Mouse (Mus musculus): ENCODE results near the gene Arrdc1.
"Not testable (repeated sequence)": the region's sequence is repeated elsewhere in the genome, so short reads cannot be mapped to it uniquely, and the experiment has no call there.

Arrdc1 gene

GRCm38 (mm10) chr2:24935057-24935796 is at the start of gene Arrdc1:
Arrdc1 (minus strand) TSS chr2:24935252.
- Histone ChIP-seq H3K4me3 (replicated peaks; ENCODE audit: low read length) (peak within 1 kb of the TSS; percentile 92), H3K9me3 (ENCODE audit: low read length) (no peaks in the 10 kb centered on the region), H3K4me1 (replicated peaks; ENCODE audit: low read depth, low read length) (peaks cover 19% of the 10 kb centered on the region), H3K27me3 (ENCODE audit: insufficient read depth, low read length) (peaks cover 38% of the 10 kb centered on the region), H3K36me3 (ENCODE audit: insufficient read depth, low read length) (no peaks in the 10 kb centered on the region)
- TF ChIP-seq CTCF (conservative IDR thresholded peaks at IDR 0.05; ENCODE audit: low read length) (peak; percentile 36), POU5F1 (IDR thresholded peaks at IDR 0.05; ENCODE audit: borderline replicate concordance, low read length) (no peak)

- Histone ChIP-seq H3K27me3 (ENCODE audit: insufficient read depth, low read length) (peaks cover 9% of the 10 kb centered on the region), H3K4me3 (replicated peaks; ENCODE audit: low read length) (no peak overlapping the region), H3K36me3 (ENCODE audit: insufficient read depth, low read length) (peaks cover 26% of the 10 kb centered on the region), H3K9me3 (ENCODE audit: low read length) (no peaks in the 10 kb centered on the region), H3K4me1 (replicated peaks; ENCODE audit: low read depth, low read length) (peaks cover 50% of the 10 kb centered on the region)
- TF ChIP-seq CTCF (conservative IDR thresholded peaks at IDR 0.05; ENCODE audit: low read length) (no peak), NANOG (IDR thresholded peaks at IDR 0.05; ENCODE audit: borderline replicate concordance, low read length) (no peak), POU5F1 (IDR thresholded peaks at IDR 0.05; ENCODE audit: borderline replicate concordance, low read length) (no peak)
Measured at GRCm38 (mm10) chr2:24976960-24977359, 41.9 kb upstream of the Arrdc1 start.

- no peaks in the 10 kb centered on the region for H3K27me3 ChIP-seq (ENCODE audit: insufficient read depth, low read length)
- peak within 1 kb of the TSS; percentile 92 for H3K4me3 ChIP-seq (replicated peaks; ENCODE audit: low read length)
- TF ChIP-seq CTCF (conservative IDR thresholded peaks at IDR 0.05; ENCODE audit: low read length) (no peak), NANOG (IDR thresholded peaks at IDR 0.05; ENCODE audit: borderline replicate concordance, low read length) (no peak), POU5F1 (IDR thresholded peaks at IDR 0.05; ENCODE audit: borderline replicate concordance, low read length) (no peak)
- H3K36me3 ChIP-seq (ENCODE audit: insufficient read depth, low read length), result peaks cover 38% of the 10 kb centered on the region
- H3K4me1 ChIP-seq (replicated peaks; ENCODE audit: low read depth, low read length), result peaks cover 46% of the 10 kb centered on the region
- no peaks in the 10 kb centered on the region for H3K9me3 ChIP-seq (ENCODE audit: low read length)
Measured at GRCm38 (mm10) chr2:24975704-24976297, 40.7 kb upstream of the Arrdc1 start, which contains the start of gene Pnpla7. Pnpla7 (plus strand) TSS chr2:24976033.

- TF ChIP-seq POU5F1 (IDR thresholded peaks at IDR 0.05; ENCODE audit: borderline replicate concordance, low read length) (no peak), NANOG (IDR thresholded peaks at IDR 0.05; ENCODE audit: borderline replicate concordance, low read length) (no peak), CTCF (conservative IDR thresholded peaks at IDR 0.05; ENCODE audit: low read length) (no peak)
- Histone ChIP-seq H3K36me3 (ENCODE audit: insufficient read depth, low read length) (peaks cover 40% of the 10 kb centered on the region), H3K4me1 (replicated peaks; ENCODE audit: low read depth, low read length) (peaks cover 46% of the 10 kb centered on the region), H3K27me3 (ENCODE audit: insufficient read depth, low read length) (no peaks in the 10 kb centered on the region), H3K4me3 (replicated peaks; ENCODE audit: low read length) (peak within 1 kb of the TSS; percentile 92), H3K9me3 (ENCODE audit: low read length) (no peaks in the 10 kb centered on the region)
Measured at GRCm38 (mm10) chr2:24974906-24975703, 40.1 kb upstream of the Arrdc1 start, which contains the start of gene Mrpl41. Mrpl41 (minus strand) TSS chr2:24975098.

- not testable (repeated sequence) for H3K9me3 ChIP-seq (ENCODE audit: low read length); H3K27me3 ChIP-seq (ENCODE audit: insufficient read depth, low read length)
- Histone ChIP-seq H3K4me1 (replicated peaks; ENCODE audit: low read depth, low read length) (peaks cover 46% of the 10 kb centered on the region), H3K4me3 (replicated peaks; ENCODE audit: low read length) (peak overlapping the region; percentile 92), H3K36me3 (ENCODE audit: insufficient read depth, low read length) (peaks cover 46% of the 10 kb centered on the region)
Measured at GRCm38 (mm10) chr2:24974452-24974851, 39.4 kb upstream of the Arrdc1 start.

- Histone ChIP-seq H3K4me3 (replicated peaks; ENCODE audit: low read length) (no peak overlapping the region), H3K9me3 (ENCODE audit: low read length) (no peaks in the 10 kb centered on the region), H3K36me3 (ENCODE audit: insufficient read depth, low read length) (peaks cover 86% of the 10 kb centered on the region), H3K4me1 (replicated peaks; ENCODE audit: low read depth, low read length) (peaks cover 16% of the 10 kb centered on the region), H3K27me3 (ENCODE audit: insufficient read depth, low read length) (no peaks in the 10 kb centered on the region)
- TF ChIP-seq POU5F1 (IDR thresholded peaks at IDR 0.05; ENCODE audit: borderline replicate concordance, low read length) (no peak), NANOG (IDR thresholded peaks at IDR 0.05; ENCODE audit: borderline replicate concordance, low read length) (no peak), CTCF (conservative IDR thresholded peaks at IDR 0.05; ENCODE audit: low read length) (no peak)
Measured at GRCm38 (mm10) chr2:24970386-24970785, 35.3 kb upstream of the Arrdc1 start.

GRCm38 (mm10) chr2:24962304-24963000 is 27.4 kb upstream of the Arrdc1 start, which contains the start of gene Dph7:
Dph7 (plus strand) TSS chr2:24962400.
- peaks cover 20% of the 10 kb centered on the region for H3K4me1 ChIP-seq (replicated peaks; ENCODE audit: low read depth, low read length)
- peaks cover 85% of the 10 kb centered on the region for H3K36me3 ChIP-seq (ENCODE audit: insufficient read depth, low read length)
- TF ChIP-seq POU5F1 (IDR thresholded peaks at IDR 0.05; ENCODE audit: borderline replicate concordance, low read length) (no peak), CTCF (conservative IDR thresholded peaks at IDR 0.05; ENCODE audit: low read length) (peak; percentile 91)
- H3K9me3 ChIP-seq (ENCODE audit: low read length), result no peaks in the 10 kb centered on the region
- H3K4me3 ChIP-seq (replicated peaks; ENCODE audit: low read length), result peak within 1 kb of the TSS; percentile 92
- H3K27me3 ChIP-seq (ENCODE audit: insufficient read depth, low read length), result no peaks in the 10 kb centered on the region

GRCm38 (mm10) chr2:24960910-24961309 is 25.9 kb upstream of the Arrdc1 start:
- TF ChIP-seq NANOG (IDR thresholded peaks at IDR 0.05; ENCODE audit: borderline replicate concordance, low read length) (no peak), CTCF (conservative IDR thresholded peaks at IDR 0.05; ENCODE audit: low read length) (peak; percentile 43), POU5F1 (IDR thresholded peaks at IDR 0.05; ENCODE audit: borderline replicate concordance, low read length) (no peak)

More at GRCm38 (mm10) chr2:24960910-24961309, 25.9 kb upstream of the Arrdc1 start:
- H3K27me3 ChIP-seq (ENCODE audit: insufficient read depth, low read length), result no peaks in the 10 kb centered on the region
- peaks cover 86% of the 10 kb centered on the region for H3K36me3 ChIP-seq (ENCODE audit: insufficient read depth, low read length)
- peaks cover 26% of the 10 kb centered on the region for H3K4me1 ChIP-seq (replicated peaks; ENCODE audit: low read depth, low read length)
- H3K4me3 ChIP-seq (replicated peaks; ENCODE audit: low read length), result no peak overlapping the region
- no peaks in the 10 kb centered on the region for H3K9me3 ChIP-seq (ENCODE audit: low read length)
